Mouse (Mus musculus) c-Kit-positive CD71-negative TER-119-negative erythroid progenitor cells, embryonic 14.5 days (primary cell): ENCODE measurements at regions not wholly inside any gene's neighbourhood (a gene's known extent, or its start where the extent isn't known, plus 50 kb on each side); places are given as distances from the start of the nearest gene placed in this dataset.

Experiments used
- DNase-seq: peaks from one replicate; pipeline ENCODE4 v3.0.0-alpha.2; 2013; ENCODE audit warnings: low read depth

DNA sequence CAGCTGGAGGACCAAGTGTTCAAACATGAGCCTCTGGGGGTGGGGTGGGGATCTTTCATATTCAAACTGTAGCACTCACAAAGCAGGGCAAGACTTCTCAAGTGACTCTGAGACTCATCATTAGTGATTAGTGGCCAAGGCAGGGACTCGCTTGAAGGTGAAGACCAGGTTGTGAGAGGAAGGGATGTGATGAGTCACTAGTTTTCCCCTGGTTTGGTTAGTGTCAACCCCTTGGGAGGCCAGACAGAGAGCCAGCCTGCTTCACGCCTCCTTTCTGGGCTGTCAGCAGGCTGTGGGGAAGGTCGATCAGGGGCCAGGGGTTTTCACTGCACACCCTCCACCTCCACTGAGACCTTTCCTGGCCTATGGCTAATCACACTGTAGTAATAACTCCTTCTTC is 65.2 kb downstream of the Slc30a10 start:
- DNase-seq: no peak

DNA sequence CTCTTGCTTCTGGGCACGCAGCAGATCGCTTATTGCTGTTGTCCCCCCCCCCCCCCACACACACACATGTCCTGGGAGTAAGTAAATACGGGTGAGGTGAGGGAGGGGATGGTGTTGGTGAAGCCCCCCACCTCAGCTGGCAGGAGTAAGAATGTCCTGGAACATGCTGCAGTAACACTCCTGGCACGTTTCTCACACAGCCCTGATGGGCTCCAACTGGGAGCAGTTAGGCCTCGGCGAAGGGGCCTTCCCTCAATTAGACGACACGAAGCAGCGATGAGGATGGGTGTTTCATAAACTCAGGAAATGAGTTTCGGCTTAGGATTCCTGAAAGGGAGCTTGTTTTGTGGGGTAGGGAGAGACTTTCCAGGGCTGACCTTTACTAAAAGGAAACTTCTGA is 69.4 kb downstream of the Slc30a10 start:
- DNase-seq: no peak

DNA sequence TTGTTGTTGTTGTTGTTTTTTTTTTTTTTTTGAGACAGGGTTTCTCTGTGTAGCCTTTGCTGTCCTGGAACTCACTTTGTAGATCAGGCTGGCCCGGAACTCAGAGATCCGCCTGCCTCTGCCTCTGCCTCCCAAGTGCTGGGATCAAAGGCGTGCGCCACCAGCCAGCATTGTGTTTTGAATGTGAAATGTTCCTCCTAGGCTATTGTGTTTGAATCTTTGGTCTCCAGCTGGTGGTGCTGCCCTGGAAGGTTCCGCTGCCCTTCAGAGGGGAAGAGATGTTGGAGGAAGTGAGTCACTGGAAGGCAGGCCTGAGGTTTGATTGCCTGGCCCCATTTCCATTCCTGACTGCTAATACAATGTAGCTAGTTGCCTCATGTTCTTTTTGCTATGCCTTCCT is 78.8 kb downstream of the Slc30a10 start:
- DNase-seq: no peak

DNA sequence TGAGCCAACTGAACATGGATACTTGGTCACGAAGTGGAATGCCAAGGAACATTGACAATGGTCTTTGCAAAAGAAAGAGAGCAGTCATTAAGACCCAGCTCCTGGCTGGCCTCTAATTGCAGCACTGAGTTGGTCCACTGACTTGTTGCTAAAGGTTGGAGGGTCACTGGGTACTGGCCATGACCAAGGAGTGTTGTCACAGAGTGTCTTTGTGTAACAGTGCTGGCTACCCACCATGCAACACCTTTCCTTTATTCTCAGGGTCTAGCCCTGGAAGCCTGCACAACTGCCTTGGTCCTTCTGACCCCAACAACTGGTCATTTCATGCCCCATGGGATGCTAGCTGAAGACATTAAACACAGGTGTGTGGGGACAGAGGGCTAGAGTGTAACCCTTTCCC is 79.5 kb downstream of the Slc30a10 start:
- no peak for DNase-seq

DNA sequence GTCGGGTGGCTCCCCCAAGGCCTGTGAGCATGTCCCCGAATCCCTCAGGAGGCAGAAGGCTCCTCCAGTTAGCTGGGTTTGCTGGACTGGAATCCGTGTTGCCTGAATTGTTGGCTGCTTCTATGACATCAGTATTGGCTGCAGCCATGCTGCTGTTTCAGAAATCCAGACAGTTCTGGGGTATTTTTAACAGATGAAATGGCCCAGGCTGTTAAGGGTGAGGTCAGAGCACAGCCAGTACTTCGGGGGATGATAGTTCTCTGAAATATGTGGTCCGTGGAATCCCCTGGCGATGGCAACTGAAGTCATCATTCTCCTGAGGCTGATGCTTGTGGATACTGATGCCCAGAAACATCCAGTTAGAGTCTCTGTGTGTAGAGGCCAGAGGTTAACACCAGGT is 80.7 kb downstream of the Slc30a10 start:
- no peak for DNase-seq

DNA sequence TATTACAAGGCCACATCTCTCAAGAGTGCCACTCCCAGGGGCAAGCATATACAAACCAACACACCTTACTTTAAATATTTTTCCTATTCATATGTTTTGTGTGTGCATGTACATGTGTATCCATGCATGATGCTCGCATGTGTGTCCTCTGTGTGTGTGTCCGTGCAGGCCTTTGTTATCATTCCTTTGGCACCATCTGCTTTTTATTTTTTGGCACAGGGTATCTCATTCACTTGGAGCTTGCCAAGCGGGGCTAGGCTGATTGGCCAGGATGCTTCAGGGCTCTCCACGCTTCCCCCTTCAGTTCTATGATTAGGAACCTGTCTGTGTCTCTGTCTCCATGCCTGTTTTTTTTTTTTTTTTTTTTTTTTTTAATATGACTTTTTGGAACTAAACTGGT is 82.6 kb downstream of the Slc30a10 start:
- no peak for DNase-seq

DNA sequence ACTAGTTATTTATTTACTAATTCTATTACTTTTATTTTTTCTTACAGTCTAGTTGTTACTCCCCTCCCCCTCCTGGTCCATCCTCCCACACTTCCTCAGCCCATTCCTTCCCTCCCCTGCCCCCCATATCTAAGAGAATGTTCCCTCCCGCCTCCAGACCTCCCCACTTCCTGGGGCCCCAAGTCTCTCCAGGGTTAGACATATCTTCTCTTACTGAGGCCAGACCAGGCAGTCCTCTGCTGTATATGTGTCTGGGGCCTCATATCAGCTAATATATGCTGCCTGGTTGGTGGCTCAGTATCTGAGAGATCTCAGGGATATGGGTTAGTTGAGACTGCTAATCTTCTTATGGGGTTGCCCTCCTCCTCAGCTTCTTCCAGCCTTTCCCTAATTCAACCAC is 84.8 kb downstream of the Slc30a10 start:
- no peak for DNase-seq

DNA sequence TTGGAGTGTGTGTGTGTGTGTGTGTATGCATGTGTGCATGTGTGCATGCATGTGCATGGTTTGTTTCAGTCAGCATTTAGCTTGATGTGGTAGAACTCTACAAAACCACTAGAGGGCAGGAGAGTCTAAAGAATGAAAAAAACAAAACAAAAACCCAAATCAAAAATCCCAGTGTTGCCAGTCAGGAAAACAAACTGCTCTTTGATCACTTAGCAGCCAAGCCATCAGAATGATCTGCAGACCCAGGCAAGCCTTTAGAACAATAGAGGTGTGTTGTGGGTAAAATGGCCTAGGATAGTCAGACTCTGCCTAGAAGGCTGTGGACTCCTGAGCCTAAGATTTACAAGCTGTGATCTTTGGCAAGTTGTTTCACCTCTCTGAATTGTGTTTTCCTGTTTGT is 91.7 kb downstream of the Slc30a10 start:
- DNase-seq: no peak

DNA sequence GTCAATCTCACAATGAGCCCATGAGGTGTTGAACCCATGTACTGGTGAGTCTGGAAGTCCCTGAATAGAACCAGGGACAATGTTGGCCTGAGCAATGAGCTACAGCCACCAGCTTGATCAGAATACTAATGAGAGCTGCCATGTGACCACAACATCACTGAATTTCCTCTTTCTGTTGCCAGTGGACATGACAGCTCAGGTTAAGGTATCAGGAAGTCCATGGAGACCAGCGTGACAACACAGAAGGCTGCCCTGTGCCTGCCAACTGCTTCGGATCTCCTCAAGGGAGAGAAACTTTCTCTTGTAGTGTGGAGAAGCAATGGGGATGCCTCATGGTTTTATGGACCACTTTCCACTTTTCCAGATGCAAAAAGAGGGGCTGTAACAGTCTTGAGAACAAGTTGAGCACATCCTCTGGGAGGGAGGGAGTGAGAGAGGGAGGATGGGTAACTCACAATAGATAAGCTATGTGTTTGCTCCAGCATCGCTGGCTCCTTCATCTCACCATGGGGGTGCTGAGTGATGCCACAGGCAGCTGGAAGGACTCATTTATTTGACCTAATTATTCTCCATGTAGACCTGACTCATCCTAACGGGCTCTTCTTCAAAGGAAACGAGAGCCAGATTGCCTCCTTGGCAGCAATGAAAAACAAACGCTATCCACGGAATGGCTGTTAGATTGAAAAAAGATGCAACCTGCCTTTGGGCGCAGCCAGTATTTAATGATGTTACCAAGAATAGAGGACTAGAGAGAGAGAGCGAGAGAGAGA is 118.3 kb downstream of the Slc30a10 start:
- no peak for DNase-seq

DNA sequence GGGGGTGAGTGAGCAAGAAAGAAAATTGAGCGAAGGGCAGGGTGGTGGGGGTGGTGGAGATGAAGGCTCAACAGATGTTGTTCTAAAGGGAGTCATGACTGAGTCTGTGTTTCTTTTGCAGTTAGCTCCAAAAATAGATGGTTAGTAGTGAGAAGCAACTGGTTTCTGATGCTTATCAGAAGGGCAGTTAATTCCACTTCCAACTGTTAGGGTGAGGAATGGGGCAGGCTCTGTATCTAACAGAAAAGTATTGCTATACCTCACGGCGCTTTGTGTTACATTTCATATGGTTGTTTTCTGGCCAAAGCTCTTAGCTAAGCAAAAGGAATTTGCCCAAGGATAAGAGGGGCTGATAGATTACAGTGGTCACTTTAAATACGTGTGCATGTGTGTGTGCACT is 120.3 kb downstream of the Slc30a10 start:
- DNase-seq: no peak

DNA sequence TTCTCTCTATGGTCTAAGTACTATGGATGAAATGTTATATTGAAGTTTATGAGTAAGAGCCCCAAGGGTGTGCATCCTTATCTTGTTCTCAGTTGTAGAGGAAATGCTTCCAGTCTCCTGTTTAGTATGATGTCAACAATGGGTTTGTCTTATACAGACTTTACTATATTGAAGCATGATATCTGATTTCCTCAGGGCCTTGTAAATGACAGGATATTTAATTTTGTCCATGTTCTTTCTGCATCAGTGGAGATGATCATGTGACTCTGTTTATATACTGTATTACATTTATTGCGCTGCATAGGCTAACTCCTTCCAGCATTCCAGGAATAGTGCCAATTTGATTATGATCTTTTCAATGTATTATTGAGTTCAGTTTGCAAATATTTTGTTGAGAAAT is 125.2 kb downstream of the Slc30a10 start:
- no peak for DNase-seq

DNA sequence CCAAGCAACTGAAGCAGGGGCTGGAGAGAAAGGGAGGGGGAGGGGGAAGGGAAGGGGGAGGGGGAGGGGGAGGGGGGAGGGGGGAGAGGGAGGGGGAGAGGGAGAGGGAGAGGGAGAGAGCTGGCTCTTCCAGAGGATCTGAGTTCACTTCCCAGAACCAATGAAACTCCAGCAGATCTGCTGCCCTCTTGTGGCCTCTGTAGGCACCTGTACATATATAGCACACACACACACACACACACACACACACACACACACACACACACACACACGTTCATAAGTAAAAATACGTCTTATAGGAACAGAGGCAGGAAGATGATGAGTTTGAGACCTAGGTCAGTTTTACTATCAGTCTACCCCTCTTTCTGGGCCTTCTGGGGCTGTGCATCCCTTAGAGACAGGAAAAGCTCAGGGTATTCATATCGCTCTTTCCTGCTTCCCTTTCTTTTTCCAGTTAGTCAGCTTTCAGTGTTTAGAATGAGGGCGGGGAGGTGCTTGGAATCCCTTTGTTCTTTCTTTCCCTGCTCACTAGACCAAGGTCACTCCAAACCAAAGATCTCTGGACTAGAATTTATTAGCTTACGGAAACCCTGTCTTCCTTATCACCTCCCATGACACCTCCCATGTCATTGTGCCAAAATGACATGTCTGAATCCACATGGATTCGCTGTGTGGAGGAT is 130.7 kb downstream of the Slc30a10 start:
- DNase-seq: no peak

DNA sequence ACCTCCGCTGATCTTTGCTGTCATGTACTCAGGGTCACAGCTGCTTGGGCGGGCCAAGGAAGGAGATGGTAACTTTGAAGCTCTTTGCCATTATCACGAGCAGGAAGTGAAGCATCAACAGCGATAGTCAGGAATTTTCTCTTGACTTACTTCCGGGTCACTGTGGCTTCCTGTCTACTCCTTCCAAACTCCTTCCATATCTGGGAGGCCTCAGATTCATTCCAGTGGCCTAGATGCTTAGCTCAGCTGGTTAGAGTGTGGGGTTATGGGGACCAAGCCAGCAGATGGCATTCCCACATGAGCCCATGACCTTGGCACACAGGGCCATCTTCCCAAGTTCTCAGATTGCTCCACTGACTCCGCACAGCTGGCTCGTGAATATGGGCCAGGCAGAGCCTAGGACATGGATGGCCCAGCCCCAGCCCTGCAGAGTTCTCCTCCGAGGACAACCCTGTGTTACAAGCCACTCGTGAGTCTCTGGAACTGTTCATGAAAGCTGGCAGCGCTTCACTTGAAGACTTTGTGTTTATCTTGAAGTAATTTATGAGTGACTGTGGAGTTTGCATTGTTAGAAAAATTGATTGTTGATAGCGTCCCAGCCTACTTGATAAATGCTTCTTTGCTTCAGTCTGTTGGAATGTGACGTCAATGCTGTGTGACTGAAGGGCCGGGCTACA is 133.2 kb downstream of the Slc30a10 start:
- DNase-seq: no peak

DNA sequence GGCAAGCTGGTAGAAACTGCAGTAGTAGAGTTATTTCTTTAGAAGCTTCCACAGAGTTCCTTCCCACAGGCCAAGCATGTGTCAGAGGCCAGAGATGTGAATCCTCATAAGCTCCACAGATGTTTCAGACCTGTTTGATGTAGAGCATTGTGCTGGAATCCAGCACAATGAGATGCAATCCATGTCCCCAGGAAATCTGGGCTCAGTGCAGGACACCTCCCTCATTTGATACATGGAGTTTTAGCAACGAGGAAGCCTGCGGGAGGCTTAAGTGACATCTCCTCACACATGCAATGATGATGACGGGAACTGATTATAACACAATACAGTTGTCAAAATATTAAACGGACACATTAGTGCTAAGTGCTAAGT is 133.7 kb downstream of the Slc30a10 start:
- DNase-seq: no peak

DNA sequence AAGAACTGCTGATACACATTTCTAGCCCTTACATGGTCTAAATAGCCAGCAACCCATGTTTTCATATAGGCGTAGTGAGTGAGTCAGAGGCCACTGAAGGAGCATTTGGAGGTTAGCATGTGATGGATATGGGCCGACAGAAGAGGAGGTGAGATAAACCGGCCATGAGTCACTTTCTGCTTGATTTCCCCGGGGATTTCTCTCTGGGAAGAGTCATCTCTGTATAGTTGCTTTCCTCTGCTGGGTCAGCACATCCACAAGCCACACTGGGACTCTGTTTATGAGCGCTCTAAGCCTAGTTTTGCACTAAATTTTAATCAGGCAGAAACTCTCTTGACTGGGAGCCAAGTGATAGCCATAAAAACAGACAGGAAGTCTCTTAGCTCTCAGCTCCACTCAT is 142.2 kb downstream of the Slc30a10 start:
- DNase-seq: no peak

DNA sequence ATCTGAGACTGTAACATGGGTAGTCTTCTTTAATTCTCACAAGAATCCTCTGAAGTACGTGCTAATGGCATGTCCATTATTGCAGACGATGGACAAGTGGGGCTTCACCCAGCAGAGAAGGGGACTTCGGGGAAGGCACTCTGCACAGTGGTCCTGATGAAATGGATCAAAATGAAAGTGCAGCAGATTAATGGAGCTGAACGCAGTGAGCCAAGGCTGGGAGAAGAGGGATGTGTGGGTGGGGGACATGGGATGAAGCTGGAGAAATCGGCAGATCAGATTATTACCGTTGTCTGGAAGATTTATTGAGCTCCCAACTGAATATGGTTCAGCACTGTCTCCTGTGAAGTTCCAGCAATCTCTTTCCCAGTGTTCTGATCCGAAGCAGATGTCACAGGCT is 143.9 kb downstream of the Slc30a10 start:
- DNase-seq: no peak

DNA sequence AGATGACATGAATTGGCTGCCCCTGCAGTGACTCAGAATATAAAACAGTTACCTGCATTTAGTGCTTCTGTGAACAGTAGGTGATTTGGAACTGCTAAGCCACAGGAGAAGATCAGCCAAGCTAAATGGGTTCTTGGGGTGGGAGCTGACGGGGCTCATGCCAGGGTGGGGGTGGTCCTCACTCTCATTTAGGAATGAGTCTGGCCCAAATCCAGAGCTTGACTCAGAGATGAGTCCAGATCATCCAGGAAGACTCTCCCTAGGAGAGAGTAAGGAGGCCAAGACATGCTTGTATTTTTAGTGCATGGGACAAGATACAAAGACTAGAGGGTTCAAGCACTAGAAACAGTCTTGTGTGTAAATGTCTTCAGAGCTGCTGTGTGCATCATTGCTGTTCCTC is 146.5 kb downstream of the Slc30a10 start:
- no peak for DNase-seq

DNA sequence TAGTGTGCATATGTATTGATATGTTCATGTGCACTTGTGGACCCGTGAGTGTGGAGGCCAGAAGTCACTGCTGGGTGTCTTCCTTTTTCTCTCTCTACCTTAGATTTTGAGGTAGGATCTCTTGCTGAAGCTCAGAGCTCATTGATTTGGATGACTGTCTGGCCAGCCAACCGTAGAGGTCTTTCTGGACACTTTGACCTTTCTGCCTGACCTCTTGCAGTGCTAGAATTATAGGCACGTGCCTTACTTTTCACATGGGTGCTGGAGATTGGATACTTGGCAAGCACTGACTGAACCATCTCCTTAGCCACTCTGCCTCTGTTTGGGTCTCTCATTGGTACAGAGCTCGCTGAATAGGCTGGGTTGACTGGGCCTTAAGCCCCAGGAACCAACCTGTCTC is 151.3 kb downstream of the Slc30a10 start:
- no peak for DNase-seq

DNA sequence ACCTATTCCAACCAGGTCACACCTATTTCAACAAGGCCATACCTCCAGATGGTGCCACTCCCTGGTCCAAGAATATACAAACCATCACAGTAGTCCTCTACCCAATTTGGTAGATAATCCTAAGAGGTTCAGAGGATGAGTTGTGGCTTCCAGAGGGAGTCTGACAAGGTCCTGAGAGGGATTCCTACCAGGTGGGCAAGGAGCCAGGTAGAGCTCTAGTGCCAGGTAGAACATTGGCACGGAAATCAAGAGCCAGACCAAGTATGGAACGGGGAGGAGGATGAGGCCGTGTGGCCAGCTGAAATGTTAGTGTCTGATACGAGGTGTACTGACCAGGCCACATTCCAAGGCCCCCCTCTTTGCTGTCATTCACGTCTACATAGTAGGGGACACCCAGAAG is 153.0 kb downstream of the Slc30a10 start:
- no peak for DNase-seq

DNA sequence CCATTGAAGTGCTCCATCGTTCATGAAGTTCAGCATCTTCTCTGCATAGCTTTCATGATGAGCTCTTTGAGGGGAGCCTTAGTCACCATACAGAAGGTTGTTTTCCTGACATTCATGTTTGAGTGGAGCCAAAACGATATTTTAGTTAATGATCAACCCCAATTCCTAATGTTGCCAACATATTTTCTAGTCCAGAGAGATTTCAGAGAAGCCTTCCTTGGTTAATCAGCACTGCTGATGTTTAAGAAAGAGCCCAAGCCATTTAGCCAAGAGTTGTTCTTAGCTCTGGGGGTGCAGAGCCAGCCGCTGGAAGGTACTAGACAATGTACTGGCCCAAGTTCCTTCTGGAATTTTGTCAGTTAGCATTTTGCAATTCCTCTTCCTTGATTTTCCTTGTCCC is 153.8 kb downstream of the Slc30a10 start:
- DNase-seq: no peak

DNA sequence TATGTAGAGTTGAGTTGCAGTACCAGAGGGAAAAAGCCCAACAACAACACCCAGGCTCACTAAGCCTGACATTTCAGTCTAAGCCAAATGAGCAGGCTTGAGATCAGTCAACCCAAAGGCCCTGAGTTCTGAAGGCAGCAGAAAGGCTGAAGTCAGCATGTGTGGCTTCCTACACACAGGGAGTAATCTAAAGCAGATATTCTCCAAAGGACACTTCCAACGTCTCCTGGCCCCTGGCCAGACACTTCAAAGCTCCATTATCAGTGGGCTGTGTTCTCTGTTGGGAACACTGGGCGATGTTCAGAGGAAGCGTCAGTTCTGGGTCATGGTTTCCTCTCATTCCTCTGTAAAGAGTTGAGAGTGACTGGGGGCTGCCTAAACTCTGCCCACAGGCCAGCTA is 155.9 kb downstream of the Slc30a10 start:
- no peak for DNase-seq

DNA sequence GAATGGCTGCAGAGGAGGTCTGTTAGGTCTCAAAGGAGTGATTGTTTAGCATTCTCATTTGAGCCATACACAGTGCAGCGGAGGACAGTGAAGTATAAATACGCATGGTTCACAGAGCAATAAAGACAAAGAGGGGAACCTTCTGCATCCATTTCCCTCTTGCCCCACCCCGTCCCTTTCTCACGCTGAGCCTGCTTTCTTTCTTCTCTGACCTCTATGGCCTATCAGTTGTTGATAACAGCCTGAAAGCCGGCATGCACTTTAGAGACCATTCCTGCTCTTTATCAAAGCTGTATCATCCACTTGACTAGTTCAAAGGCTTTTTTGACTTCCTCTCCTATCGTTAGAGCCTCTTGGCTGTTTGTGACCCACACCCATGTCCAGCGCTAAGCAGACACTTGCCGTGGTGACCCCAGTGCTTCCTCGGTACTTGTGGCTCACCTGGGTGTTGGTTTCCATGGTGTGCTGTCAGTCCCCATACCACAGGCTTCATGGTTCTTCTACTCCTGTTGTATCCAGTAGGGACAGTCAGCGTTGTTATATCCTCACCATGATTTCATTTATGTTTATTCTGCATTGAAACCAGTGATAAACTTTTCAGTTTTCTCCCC is 161.3 kb downstream of the Slc30a10 start:
- DNase-seq: no peak

DNA sequence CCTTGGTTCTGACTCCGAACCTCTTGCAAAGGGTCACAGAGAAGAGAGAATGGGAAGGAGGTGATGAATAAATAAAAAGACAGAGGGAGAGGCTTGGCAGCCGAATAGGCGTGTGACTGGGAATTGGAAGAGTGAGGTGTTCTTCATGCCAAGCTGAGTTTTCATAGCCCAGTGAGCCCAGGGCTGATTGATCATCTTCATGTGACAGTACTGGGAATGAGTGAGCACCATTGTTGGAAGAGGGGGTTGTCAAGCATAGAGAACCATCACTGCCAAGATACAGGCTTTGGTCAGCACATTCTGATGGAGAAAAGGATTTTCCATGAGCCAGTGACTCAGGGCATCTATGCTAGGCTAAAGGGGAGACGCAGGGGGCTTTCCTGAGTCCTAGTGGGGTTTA is 163.0 kb downstream of the Slc30a10 start:
- no peak for DNase-seq
